29 mouse cellular contexts compared by ENCODE assay signal in genomic region chr3:65134931-65135330, GRCm38 (mm10).
"Had no signal": no experiment of that assay in that cellular context is flagged by ENCODE, and none has a peak within 500 bp of the region (broad histone marks: within the 10 kb centered on the region; RNA-seq: fewer than 3 reads in every experiment).

No protein-coding gene starts in this region.

- H3K27ac ChIP-seq: heart, embryonic 13.5 days; heart, embryonic 15.5 days; hindbrain, embryonic 12.5 days; hindbrain, embryonic 14.5 days; intestine, embryonic 15.5 days; kidney, embryonic 15.5 days; kidney, postnatal 0 days; left cerebral cortex, adult 2 months; limb, embryonic 10.5 days; limb, embryonic 12.5 days; liver, embryonic 13.5 days; liver, embryonic 15.5 days had no signal

- H3K4me3 ChIP-seq: heart, embryonic 13.5 days; heart, embryonic 15.5 days; hindbrain, embryonic 12.5 days; intestine, embryonic 15.5 days; kidney, embryonic 15.5 days; left cerebral cortex, adult 2 months; limb, embryonic 10.5 days; limb, embryonic 12.5 days; liver, embryonic 13.5 days; liver, embryonic 15.5 days had no signal

- H3K9ac ChIP-seq: heart, embryonic 13.5 days; heart, embryonic 15.5 days; hindbrain, embryonic 12.5 days; hindbrain, embryonic 14.5 days; intestine, embryonic 15.5 days; kidney, embryonic 15.5 days; limb, embryonic 12.5 days; liver, embryonic 13.5 days; liver, embryonic 15.5 days; liver, postnatal 0 days had no signal

- H3K27me3 ChIP-seq: heart, embryonic 13.5 days; heart, embryonic 15.5 days; hindbrain, embryonic 12.5 days; intestine, embryonic 15.5 days; kidney, embryonic 15.5 days; limb, embryonic 12.5 days; liver, embryonic 13.5 days; liver, embryonic 15.5 days had no signal

- DNase-seq: gastrocnemius, postnatal 25 days; heart, adult 18-20 months; heart, postnatal 14 days; heart, postnatal 36 days; kidney, adult 18-20 months; kidney, adult 9 months; kidney, postnatal 14 days; kidney, postnatal 36 days; layer of hippocampus, adult 9-11 months; layer of hippocampus, postnatal 36 days; liver; liver, embryonic 13.5 days; liver, postnatal 0 days; lung, adult 2 months had no signal

- H3K4me2 ChIP-seq: heart, embryonic 15.5 days; hindbrain, embryonic 12.5 days; hindbrain, embryonic 14.5 days; intestine, embryonic 15.5 days; kidney, embryonic 15.5 days; limb, embryonic 12.5 days; liver, embryonic 11.5 days; liver, embryonic 13.5 days; liver, embryonic 15.5 days had no signal

- ATAC-seq: hindbrain, embryonic 16.5 days; inflammation-experienced regulatory T-cells, adult 6 months; intestine, embryonic 15.5 days; intestine, postnatal 0 days; liver, postnatal 0 days had no signal

- H3K9me3 ChIP-seq: heart, embryonic 13.5 days; heart, embryonic 15.5 days; hindbrain, embryonic 12.5 days; intestine, embryonic 15.5 days; kidney, embryonic 15.5 days; limb, embryonic 10.5 days; limb, embryonic 12.5 days; liver, embryonic 13.5 days; liver, embryonic 15.5 days had no signal

- H3K36me3 ChIP-seq: heart, embryonic 13.5 days; heart, embryonic 15.5 days; hindbrain, embryonic 12.5 days; intestine, embryonic 15.5 days; kidney, embryonic 15.5 days; limb, embryonic 10.5 days; limb, embryonic 12.5 days; liver, embryonic 13.5 days; liver, embryonic 15.5 days had no signal

- H3K4me1 ChIP-seq: hindbrain, embryonic 12.5 days; intestine, embryonic 15.5 days; kidney, embryonic 15.5 days; limb, embryonic 10.5 days; limb, embryonic 12.5 days; liver, embryonic 13.5 days; liver, embryonic 15.5 days had no signal
